Mouse (Mus musculus): ENCODE results near the gene I0C0044D17Rik.
"Not testable (repeated sequence)": the region's sequence is repeated elsewhere in the genome, so short reads cannot be mapped to it uniquely, and the experiment has no call there.

The I0C0044D17Rik gene

DNA sequence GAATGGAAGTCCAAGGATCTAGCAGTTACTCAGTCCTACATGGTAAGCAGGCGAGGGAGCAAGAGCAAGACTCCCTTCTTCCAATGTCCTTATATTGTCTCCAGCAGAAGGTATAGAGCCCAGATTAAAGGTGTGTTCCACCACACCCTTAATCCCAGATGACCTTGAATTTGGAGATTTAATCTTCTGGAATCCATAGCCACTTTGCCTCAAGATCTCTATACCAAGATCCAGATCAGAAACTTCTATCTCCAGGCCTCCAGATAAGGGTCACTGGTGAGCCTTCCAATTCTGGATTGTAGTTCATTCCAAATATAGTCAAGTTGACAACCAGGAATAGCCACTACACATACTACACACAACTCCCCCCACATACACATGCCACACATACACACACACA lies at the start of gene I0C0044D17Rik:
Gene I0C0044D17Rik (minus strand): TSS at position 101 of the 400 bp plus-strand sequence.
- DNase-seq (ENCODE audit: low spot score): not testable (repeated sequence)

DNA sequence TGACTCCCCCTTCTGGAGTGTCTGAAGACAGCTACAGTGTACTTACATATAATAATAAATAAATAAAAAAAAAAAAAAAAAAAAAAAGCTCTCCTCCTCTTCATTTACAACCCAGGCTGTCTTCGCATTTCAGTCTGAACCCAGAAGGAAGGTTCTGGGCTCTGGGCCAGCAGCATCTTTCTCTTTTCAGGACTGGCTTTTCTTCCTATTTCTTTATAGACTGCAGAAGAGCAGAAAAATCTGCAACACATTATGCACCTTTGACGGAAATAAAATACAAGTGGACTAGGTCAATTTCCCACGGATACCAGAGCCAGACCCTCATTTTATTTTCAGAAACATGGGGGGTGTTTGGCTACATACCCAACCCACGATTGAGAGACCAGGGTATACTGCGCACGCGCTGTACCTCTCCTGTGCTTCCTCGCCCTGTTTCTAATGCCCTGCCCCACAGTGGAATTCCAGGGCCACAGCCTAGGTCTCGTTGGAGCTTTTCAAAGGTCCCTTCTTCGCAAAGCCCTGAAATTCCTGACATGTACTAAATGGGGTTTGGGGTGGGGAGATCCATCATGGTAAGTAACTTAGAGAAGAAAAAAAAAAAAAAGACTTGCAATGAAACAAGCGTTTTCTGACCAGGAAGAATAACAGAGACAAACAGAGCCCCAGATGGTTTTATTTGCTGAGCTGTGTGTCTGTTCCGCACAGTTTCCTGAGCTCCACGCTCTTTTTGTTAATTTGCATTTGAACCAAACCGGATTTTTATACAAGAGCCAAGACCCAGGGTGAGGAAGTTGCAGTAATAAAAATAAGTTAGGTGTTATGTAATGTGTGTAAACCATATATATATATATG lies 42.0 kb upstream of the I0C0044D17Rik start:
- no peak for DNase-seq (ENCODE audit: low spot score)

GRCm38 (mm10) chr4:98864546-98864945 lies 40.9 kb upstream of the I0C0044D17Rik start:
- DNase-seq (ENCODE audit: low spot score): no peak

GRCm38 (mm10) chr4:98864094-98864493 lies 40.5 kb upstream of the I0C0044D17Rik start:
- DNase-seq (ENCODE audit: low spot score): no peak

DNA sequence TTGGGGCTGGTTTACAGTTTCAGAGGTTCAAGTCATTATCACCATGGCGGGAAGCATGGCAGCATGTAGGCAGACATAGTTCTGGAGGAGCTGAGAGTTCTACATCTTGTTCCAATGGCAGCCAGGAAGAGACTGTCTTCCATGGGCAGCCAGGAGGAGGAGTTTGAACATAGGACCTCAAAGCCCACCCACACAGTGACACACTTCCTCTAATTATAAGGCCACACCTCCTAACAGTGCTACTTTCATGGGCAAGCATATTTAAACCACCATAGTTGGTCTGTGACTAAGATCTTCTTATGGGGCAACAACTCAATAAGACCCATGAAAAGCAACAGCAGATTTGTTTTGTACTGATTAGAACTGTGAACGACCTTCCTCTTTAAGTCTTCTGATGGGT lies 39.8 kb upstream of the I0C0044D17Rik start:
- no peak for DNase-seq (ENCODE audit: low spot score)

DNA sequence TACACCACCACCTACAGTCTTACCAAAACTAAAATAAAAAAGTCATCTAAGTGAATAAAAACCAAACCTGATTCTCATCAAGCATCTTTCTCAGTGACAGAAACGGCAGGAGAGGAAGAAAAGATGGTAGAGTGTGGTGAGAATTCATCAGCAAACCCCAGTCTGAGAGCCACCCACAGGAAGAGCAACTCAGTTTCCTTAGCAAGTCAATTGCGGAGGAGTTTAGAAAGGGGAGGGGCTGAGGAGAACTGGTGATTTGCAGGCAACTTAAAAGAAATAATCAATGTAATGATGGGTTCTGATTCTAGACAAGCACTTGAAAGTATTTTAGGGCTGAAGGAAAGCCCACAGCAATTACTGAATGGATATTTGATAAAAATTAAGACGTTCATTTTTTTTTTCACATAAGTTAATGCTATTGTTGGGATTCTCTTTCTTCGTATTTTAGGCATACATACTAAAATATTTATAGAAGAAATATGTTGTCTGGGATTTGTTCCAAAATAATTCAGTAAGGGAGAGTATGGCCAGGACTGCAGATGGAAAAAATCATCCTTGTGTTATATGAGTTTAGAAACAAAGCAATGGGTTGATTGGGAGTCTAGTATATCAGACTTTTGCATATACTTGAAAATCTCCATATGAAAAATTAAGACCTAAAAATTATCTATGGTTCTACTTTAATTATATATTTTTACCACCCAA lies 34.7 kb upstream of the I0C0044D17Rik start:
- DNase-seq (ENCODE audit: low spot score): no peak

DNA sequence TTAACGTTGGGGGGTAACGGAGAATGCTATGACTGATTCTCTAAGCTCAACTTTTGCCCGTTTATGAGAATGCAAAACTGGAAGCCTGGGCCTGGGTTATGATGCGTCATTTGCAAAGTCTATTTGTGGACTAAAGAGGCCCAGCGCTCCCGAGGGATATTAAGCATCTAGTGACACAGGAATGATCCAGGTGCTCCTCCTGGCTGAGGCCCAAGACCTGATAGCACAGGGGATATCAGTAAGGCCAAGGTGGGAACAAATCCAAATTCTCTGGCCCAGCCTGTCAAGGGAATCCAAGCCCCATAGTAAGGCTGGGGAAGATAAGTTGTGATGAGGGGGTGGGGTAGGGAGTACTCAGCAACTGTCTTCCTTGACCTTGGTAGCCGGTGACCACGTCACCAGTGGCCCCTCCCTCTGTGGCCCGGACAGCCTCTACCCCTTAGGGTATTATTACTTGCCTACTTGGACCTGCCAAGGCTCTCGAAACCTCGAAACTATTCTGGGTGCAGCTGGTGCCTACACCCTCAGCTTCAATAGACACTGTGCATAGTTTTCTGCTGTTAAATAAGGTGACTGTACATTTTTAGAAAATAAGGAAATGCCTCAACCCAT lies 33.5 kb upstream of the I0C0044D17Rik start:
- no peak for DNase-seq (ENCODE audit: low spot score)

GRCm38 (mm10) chr4:98853926-98854325 lies 30.3 kb upstream of the I0C0044D17Rik start:
- no peak for DNase-seq (ENCODE audit: low spot score)

DNA sequence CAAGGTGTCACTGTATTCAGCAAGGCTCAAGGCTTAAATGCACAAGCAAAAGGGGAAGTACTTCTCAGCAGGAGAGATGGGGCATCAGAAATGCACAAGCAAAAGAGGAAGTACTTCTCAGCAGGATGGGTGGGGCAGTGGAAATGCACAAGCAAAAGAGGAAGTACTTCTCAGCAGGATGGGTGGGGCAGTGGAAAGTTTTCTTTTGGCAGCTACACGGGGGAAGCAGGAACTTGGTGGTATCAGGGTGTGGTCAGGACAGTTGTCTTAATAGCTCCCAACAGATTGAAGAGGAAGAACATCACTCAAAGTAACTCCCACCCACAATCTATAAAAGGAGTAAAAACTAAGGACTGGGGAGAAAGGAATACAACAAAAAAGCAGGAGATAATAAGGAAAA lies 26.8 kb upstream of the I0C0044D17Rik start:
- DNase-seq (ENCODE audit: low spot score): not testable (repeated sequence)

- DNase-seq (ENCODE audit: low spot score): no peak
These were observed 23.7 kb upstream of the I0C0044D17Rik start for GRCm38 (mm10) chr4:98847120-98847885.

DNA sequence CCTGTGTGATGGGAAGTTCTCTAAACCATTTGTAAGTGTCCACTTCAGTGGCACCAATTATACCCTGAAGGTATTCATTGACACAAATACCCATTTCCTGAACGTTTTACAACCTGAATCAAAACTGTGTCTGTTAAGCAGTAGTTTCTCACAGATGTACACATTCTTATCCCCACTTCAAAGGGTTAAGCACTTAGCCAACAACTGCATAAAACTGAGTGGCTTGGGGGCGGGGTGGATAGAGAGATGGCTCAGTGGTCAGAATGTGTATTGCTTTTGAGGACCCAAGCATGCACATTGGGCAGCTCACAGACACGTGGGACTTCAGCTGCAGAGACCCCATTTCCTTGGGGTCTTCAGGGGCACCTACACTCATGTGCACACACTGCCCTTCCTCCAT lies 22.8 kb upstream of the I0C0044D17Rik start:
- no peak for DNase-seq (ENCODE audit: low spot score)

DNA sequence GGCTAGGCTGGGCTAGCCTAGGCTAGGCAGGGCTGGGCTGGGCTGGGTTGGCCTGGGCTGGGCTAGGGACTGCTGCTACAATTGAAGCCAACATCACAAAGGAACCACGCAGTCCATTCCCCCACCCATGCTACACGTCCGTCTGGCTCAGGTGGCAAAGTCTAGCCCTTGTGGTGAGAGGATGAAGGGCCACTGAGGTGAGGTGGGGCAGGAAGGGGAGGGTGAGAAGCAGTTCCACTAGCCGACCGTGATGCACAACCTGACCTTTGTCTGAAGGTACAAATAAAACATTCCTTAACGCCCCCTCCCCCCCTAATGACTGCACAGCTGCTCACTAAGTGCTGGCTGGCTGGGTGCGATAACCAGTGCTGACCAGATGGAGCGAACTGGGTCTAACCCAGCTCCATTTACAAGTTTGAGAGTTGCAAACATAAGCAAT lies 22.1 kb upstream of the I0C0044D17Rik start:
- no peak for DNase-seq (ENCODE audit: low spot score)

- no peak for DNase-seq (ENCODE audit: low spot score)
These were observed 21.6 kb upstream of the I0C0044D17Rik start for GRCm38 (mm10) chr4:98845201-98845600.

DNA sequence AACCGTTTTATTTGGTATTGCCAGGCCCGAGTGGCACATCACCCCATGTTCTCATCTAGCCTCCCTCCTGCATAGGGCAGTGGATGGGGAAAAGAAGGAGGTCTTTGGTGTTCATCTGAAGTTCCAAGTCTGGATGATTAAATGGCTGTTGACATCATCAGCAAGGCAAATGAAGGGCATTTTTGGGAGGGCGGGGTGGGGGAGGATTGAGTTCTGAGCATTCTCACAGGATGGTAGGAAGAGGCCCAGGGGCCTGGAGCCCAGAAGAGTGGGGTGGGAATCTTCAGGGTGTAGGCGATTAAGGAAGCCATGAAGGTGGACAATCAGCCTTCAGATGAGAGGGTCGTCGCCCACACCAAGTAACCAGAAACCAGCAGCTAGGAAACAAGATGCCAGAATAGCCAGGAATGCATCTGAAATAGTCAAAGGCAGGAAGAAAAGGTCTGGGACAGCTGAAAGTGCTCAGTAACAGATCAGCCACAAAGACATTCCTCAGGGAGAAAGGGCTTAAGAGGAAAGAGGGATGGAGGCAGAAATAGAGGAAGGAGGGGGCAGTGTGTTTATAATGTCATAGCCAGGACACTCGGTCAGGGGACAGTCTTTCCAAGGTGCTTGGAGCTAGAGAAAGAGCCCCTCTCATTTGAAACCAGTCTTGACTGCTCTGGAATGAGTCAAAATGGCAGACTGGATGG lies 20.4 kb upstream of the I0C0044D17Rik start:
- no peak for DNase-seq (ENCODE audit: low spot score)

GRCm38 (mm10) chr4:98841251-98841650 lies 17.6 kb upstream of the I0C0044D17Rik start:
- DNase-seq (ENCODE audit: low spot score): not testable (repeated sequence)

DNA sequence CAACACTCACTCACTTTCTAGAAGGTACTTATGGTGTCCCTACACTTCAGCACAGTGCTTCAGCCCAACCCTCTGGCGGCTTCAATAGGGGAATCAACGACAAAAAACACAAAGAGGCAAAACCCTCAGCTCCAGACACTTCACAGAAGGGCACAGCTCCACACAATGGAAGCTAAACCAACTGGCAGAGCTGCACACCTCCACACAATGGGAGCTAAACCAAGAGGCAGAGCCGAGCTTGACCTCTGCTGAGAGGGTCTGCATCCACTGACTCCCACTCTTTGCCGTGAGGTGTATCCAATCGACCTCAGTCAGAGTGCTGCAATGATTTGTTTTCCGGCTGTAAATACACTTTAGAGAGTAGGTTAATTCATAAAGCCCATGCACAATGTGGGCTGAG lies 16.9 kb upstream of the I0C0044D17Rik start:
- DNase-seq (ENCODE audit: low spot score): no peak

DNA sequence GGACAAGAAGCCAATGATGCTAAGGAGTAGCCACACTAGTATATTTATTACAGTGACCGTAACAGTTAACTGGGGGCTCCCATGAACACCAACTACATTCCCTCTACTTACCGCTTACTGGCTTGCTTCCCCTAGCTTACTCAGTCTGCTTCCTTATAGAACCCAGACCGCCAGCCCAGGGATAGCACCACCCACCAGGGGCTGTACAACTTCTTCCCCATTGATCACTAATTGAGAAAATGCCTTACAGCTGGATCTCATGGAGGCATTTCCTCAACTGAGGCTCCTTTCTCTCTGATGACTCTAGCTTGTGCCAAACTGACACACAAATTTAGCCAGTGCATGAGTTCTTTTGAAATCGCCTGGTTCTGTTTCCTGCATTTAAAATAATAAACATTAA lies 15.3 kb upstream of the I0C0044D17Rik start:
- DNase-seq (ENCODE audit: low spot score): no peak

- no peak for DNase-seq (ENCODE audit: low spot score)
These were observed 14.3 kb upstream of the I0C0044D17Rik start for GRCm38 (mm10) chr4:98837715-98838505.

DNA sequence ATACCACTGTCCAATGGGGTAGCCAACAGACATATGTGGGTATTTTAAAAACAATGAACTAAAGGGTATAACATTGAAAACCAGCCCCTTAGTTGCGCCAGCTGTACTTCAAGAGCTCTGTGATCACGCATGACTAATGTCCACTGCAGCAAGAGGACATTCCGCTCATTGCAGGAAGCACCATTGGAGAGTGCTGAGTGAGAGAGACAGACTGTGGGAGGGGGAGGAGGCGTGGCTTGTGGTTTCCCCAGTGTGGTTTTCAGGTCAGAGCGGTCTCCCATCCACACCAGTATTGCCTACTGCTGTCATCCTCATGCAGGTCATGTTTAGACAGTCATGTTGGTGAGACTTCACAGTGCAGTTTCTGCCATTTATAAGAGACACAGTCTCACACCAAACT lies 12.9 kb upstream of the I0C0044D17Rik start:
- DNase-seq (ENCODE audit: low spot score): no peak

GRCm38 (mm10) chr4:98834782-98835181 lies 11.1 kb upstream of the I0C0044D17Rik start:
- DNase-seq (ENCODE audit: low spot score): no peak

GRCm38 (mm10) chr4:98831726-98832125 lies 8.1 kb upstream of the I0C0044D17Rik start:
- DNase-seq (ENCODE audit: low spot score): no peak

Measured in left cerebral cortex, adult 11 months (tissue).